Mouse (Mus musculus): Measurements from ENCODE around the gene Mtfmt. TPM values are rescaled to one million over a fixed set of nuclear protein-coding genes. Genes with fewer than 3 reads are reported as not detected.

Gene Mtfmt
- polyA plus RNA-seq, 1 experiment from 2014 or later = 15.3 TPM

Other genes starting within 250 kb of the Mtfmt start
- gene Parp16, start 240.4 kb upstream of the Mtfmt start, polyA plus RNA-seq (2014; fragmentation: Nextera tagmentation; extraction: Ambion mirVana) = 4.6 and 5.0 TPM in 2 replicates
- gene Cilp, start 170.6 kb upstream of the Mtfmt start, polyA plus RNA-seq (2014; fragmentation: Nextera tagmentation; extraction: Ambion mirVana) = 0.14 TPM in 1 of 2 replicates, not detected in the other
- 42.9 and 50.6 TPM in 2 replicates for gene Clpx, start 141.5 kb upstream of the Mtfmt start, polyA plus RNA-seq (2014; fragmentation: Nextera tagmentation; extraction: Ambion mirVana)
- 6.3 and 6.9 TPM in 2 replicates for gene Pdcd7, start 89.7 kb upstream of the Mtfmt start, polyA plus RNA-seq (2014; fragmentation: Nextera tagmentation; extraction: Ambion mirVana)
- 0.23 and 0.73 TPM in 2 replicates for gene Ubap1l, start 74.7 kb upstream of the Mtfmt start, polyA plus RNA-seq (2014; fragmentation: Nextera tagmentation; extraction: Ambion mirVana)
- gene Kbtbd13, start 44.1 kb upstream of the Mtfmt start, polyA plus RNA-seq (2014; fragmentation: Nextera tagmentation; extraction: Ambion mirVana) = 0.94 and 2.1 TPM in 2 replicates
- gene Rasl12, start 37.3 kb upstream of the Mtfmt start, polyA plus RNA-seq (2014; fragmentation: Nextera tagmentation; extraction: Ambion mirVana) = 2.2 and 2.5 TPM in 2 replicates
- not detected in 2 replicates for gene Slc51b, start 12.8 kb upstream of the Mtfmt start, polyA plus RNA-seq (2014; fragmentation: Nextera tagmentation; extraction: Ambion mirVana)
- gene Spg21, start 25.2 kb downstream of the Mtfmt start, polyA plus RNA-seq (2014; fragmentation: Nextera tagmentation; extraction: Ambion mirVana) = 62.6 and 68.8 TPM in 2 replicates
- gene Ankdd1a, start 84.4 kb downstream of the Mtfmt start, polyA plus RNA-seq (2014; fragmentation: Nextera tagmentation; extraction: Ambion mirVana) = not detected in 2 replicates
- 10.6 and 11.9 TPM in 2 replicates for gene Plekho2, start 144.3 kb downstream of the Mtfmt start, polyA plus RNA-seq (2014; fragmentation: Nextera tagmentation; extraction: Ambion mirVana)
- gene Pif1, start 151.4 kb downstream of the Mtfmt start, polyA plus RNA-seq (2014; fragmentation: Nextera tagmentation; extraction: Ambion mirVana) = 7.6 and 9.5 TPM in 2 replicates
- 154 and 160 TPM in 2 replicates for gene Rbpms2, start 193.9 kb downstream of the Mtfmt start, polyA plus RNA-seq (2014; fragmentation: Nextera tagmentation; extraction: Ambion mirVana)
- gene Oaz2, start 232.2 kb downstream of the Mtfmt start, polyA plus RNA-seq (2014; fragmentation: Nextera tagmentation; extraction: Ambion mirVana) = 191 and 256 TPM in 2 replicates

All from heart, embryonic 11.5 days (tissue).